Mouse (Mus musculus) mouse embryonic stem cell (cell line): ENCODE results near the gene Lrp6.

ENCODE experiments used
- in situ Hi-C, 2 experiments: fragments of 300-500 bp; cut with MboI; formaldehyde crosslinking; loops; 1 replicate in 1 of 2; 3 replicates in 1 of 2; pipeline ENCODE4 v1.14.3; 2019 to 2020; ENCODE audit warnings: low sequenced_read_pairs in 2 of 2, low pct_unique_long_range_greater_than_20kb in 1 of 2, mixed read lengths in 1 of 2; ENCODE audit not compliant: unreplicated experiment in 1 of 2

Gene Lrp6

GRCm38 (mm10) chr6:134543607-134544006 lies 23.2 kb downstream of the Lrp6 start:
- in situ Hi-C loops = no loop called here

GRCm38 (mm10) chr6:134542374-134542773 lies 24.4 kb downstream of the Lrp6 start:
- in situ Hi-C loops = no loop called here

- in situ Hi-C loops = no loop called here
Observed at GRCm38 (mm10) chr6:134540161-134540560, 26.6 kb downstream of the Lrp6 start.

GRCm38 (mm10) chr6:134539459-134539858 lies 27.3 kb downstream of the Lrp6 start:
- in situ Hi-C loops = no loop called here

- in situ Hi-C loops = no loop called here
Observed at GRCm38 (mm10) chr6:134538805-134539204, 28.0 kb downstream of the Lrp6 start.

GRCm38 (mm10) chr6:134537461-134538117 lies 29.2 kb downstream of the Lrp6 start:
- in situ Hi-C loops = no loop called here

GRCm38 (mm10) chr6:134535169-134535568 lies 31.6 kb downstream of the Lrp6 start:
- in situ Hi-C loops = no loop called here

GRCm38 (mm10) chr6:134533021-134533420 lies 33.7 kb downstream of the Lrp6 start:
- in situ Hi-C loops = no loop called here

GRCm38 (mm10) chr6:134531950-134532349 lies 34.8 kb downstream of the Lrp6 start:
- in situ Hi-C loops = no loop called here

GRCm38 (mm10) chr6:134529340-134529739 lies 37.4 kb downstream of the Lrp6 start:
- in situ Hi-C loops = no loop called here

- in situ Hi-C loops = no loop called here
Observed at GRCm38 (mm10) chr6:134528396-134528795, 38.4 kb downstream of the Lrp6 start.

- in situ Hi-C loops = no loop called here
Observed at GRCm38 (mm10) chr6:134527596-134528128, 39.1 kb downstream of the Lrp6 start.

GRCm38 (mm10) chr6:134526821-134527595 lies 39.8 kb downstream of the Lrp6 start:
- in situ Hi-C loops = no loop called here

GRCm38 (mm10) chr6:134526275-134526674 lies 40.5 kb downstream of the Lrp6 start:
- in situ Hi-C loops = no loop called here

GRCm38 (mm10) chr6:134521411-134521810 lies 45.4 kb downstream of the Lrp6 start:
- in situ Hi-C loops = no loop called here

- in situ Hi-C loops = no loop called here
Observed at GRCm38 (mm10) chr6:134520821-134521220, 45.9 kb downstream of the Lrp6 start.

GRCm38 (mm10) chr6:134518450-134518849 lies 48.3 kb downstream of the Lrp6 start:
- in situ Hi-C loops = no loop called here

GRCm38 (mm10) chr6:134517141-134517540 lies 49.6 kb downstream of the Lrp6 start:
- in situ Hi-C loops = no loop called here

GRCm38 (mm10) chr6:134515416-134515815 lies 51.3 kb downstream of the Lrp6 start:
- in situ Hi-C loops = no loop called here
